ENCODE assay signal across 28 mouse cellular contexts in genomic region chr11:70348630-70349029, GRCm38 (mm10). TPM values are rescaled to one million over a fixed set of nuclear protein-coding genes. Genes with fewer than 3 reads are reported as not detected.
A peak's percentile ranks its signal among the peaks of the same experiment; 100 is the strongest.
DNase-seq lines count a peak whose midpoint lies in the region; TF ChIP-seq lines count a peak whose summit lies in the region.
"Had no signal": no experiment of that assay in that cellular context is flagged by ENCODE, and none has a peak within 500 bp of the region (broad histone marks: within the 10 kb centered on the region; RNA-seq: fewer than 3 reads in every experiment).

No protein-coding gene starts in this region.

- H3K27me3 ChIP-seq in heart, embryonic 10.5 days (ENCODE audit: insufficient read depth, poor library complexity, severe bottlenecking): peaks cover 66% of the 10 kb centered on the region
- H3K27me3 ChIP-seq in small intestine, adult 2 months (ENCODE audit: control insufficient read depth, insufficient read depth, low read length): peaks cover 18% of the 10 kb centered on the region

- peaks cover 11% of the 10 kb centered on the region; the same call in 1 of the 2 replicates for H3K4me1 ChIP-seq in heart, embryonic 10.5 days
- H3K4me1 ChIP-seq in small intestine, adult 2 months (ENCODE audit: control insufficient read depth, insufficient read depth, insufficient read length, low read length): no peaks in the 10 kb centered on the region

- 81% methylated on average over 9 of the region's 9 CpGs for WGBS in heart, embryonic 10.5 days
- WGBS in small intestine, adult 2 months: 60% methylated on average over 9 of the region's 9 CpGs

- TF ChIP-seq CTCF in small intestine, adult 2 months (IDR thresholded peaks at IDR 0.05; ENCODE audit: extremely low read depth, insufficient read length, insufficient replicate concordance, low read depth, low read length): no peak

- H3K4me3 ChIP-seq in heart, embryonic 10.5 days: no peak overlapping the region
- H3K4me3 ChIP-seq in small intestine, adult 2 months (ENCODE audit: low read depth, low read length): peak overlapping the region; percentile 39; the same call in 1 of the 2 replicates
- H3K4me3 ChIP-seq: forebrain, embryonic 10.5 days; forebrain, embryonic 13.5 days; gastrocnemius, adult 2 months; heart, adult 2 months; hindbrain, embryonic 10.5 days; hindbrain, embryonic 13.5 days; intestine, embryonic 15.5 days had no signal

- no peaks in the 10 kb centered on the region for H3K9me3 ChIP-seq in heart, embryonic 10.5 days
- H3K9me3 ChIP-seq: forebrain, embryonic 10.5 days; forebrain, embryonic 13.5 days; G1E; hindbrain, embryonic 10.5 days; hindbrain, embryonic 13.5 days; intestine, embryonic 15.5 days had no signal

- no peak for TF ChIP-seq POLR2A in small intestine, adult 2 months (IDR thresholded peaks at IDR 0.05; ENCODE audit: low read depth, low read length)

- peak; percentile 36 for DNase-seq in adrenal gland, postnatal 14 days
- no peak for DNase-seq in adrenal gland, postnatal 10 days
- peak; percentile 41 for DNase-seq in heart, embryonic 10.5 days (ENCODE audit: low spot score)
- DNase-seq in heart, postnatal 14 days: no peak
- no peak for DNase-seq in frontal cortex, postnatal 10 days (ENCODE audit: low spot score in 2 of 2)
- DNase-seq: cerebellum, adult 18-20 months; cerebellum, adult 9-10 months; cerebellum, postnatal 14 days; gastrocnemius, adult 2 months; gastrocnemius, postnatal 14 days; heart, adult 2 months; heart, postnatal 36 days; kidney, adult 11 months; kidney, adult 8-10 months had no signal

- intact Hi-C loops in heart, postnatal 14 days (cut with DNase I): no loop called here

- no peaks in the 10 kb centered on the region for H3K36me3 ChIP-seq in heart, embryonic 10.5 days
- H3K36me3 ChIP-seq in small intestine, adult 2 months (ENCODE audit: control insufficient read depth, insufficient read depth, low read length): no peaks in the 10 kb centered on the region
- H3K36me3 ChIP-seq: forebrain, embryonic 10.5 days; G1E; hindbrain, embryonic 10.5 days; hindbrain, embryonic 13.5 days; intestine, embryonic 15.5 days had no signal

- no peak overlapping the region for H3K27ac ChIP-seq in heart, embryonic 10.5 days
- no peak overlapping the region for H3K27ac ChIP-seq in small intestine, adult 2 months (ENCODE audit: insufficient read depth, low read depth, low read length)
- H3K27ac ChIP-seq: forebrain, embryonic 10.5 days; forebrain, embryonic 13.5 days; gastrocnemius, adult 2 months; heart, adult 2 months; hindbrain, embryonic 10.5 days; hindbrain, embryonic 13.5 days; intestine, embryonic 15.5 days had no signal

RNA-seq across cellular contexts. Expression of gene Alox15, which starts 3.2 kb away (rescaled TPM):
- 4.4 and 4.7 TPM in 2 replicates for total RNA-seq in adrenal gland, postnatal 14 days (2021)
- 1 to 10 TPM; 2.0 to 2.5 TPM for total RNA-seq in adrenal gland, postnatal 10 days (2021)
- polyA plus RNA-seq in heart, embryonic 10.5 days (2016; fragmentation: Nextera tagmentation; extraction: Ambion mirVana): 0.13 and 0.14 TPM in 2 replicates
- 1 to 10 TPM; 5.2 to 8.1 TPM for total RNA-seq in heart, postnatal 14 days (2021)
- polyA plus RNA-seq in small intestine, adult 2 months (2012; rRNA removed): 3.2 and 8.7 TPM in 2 replicates
- total RNA-seq: G1E; gastrocnemius, postnatal 14 days had no signal
- polyA plus RNA-seq: forebrain, embryonic 16.5 days; G1E; heart, embryonic 14.5 days; hindbrain, embryonic 16.5 days; Patski had no signal

RNA-seq across cellular contexts. Expression of gene Alox12e, which starts 26.2 kb away (rescaled TPM):
- total RNA-seq in adrenal gland, postnatal 14 days (2021): not detected in 2 replicates
- total RNA-seq in adrenal gland, postnatal 10 days (2021): not detected
- not detected in 2 replicates for polyA plus RNA-seq in heart, embryonic 10.5 days (2016; fragmentation: Nextera tagmentation; extraction: Ambion mirVana)
- under 1 TPM; 0.14 to 0.44 TPM for total RNA-seq in heart, postnatal 14 days (2021)
- polyA plus RNA-seq in small intestine, adult 2 months (2012; rRNA removed): 0.24 and 0.51 TPM in 2 replicates
- total RNA-seq: gastrocnemius, adult 2 months; heart, postnatal 36 days had no signal
- polyA plus RNA-seq: brain, embryonic 14.5 days; forebrain, embryonic 10.5 days; forebrain, embryonic 13.5 days; forebrain, embryonic 16.5 days; G1E; heart, embryonic 11.5 days; heart, embryonic 14.5 days; heart, postnatal 0 days; hindbrain, embryonic 10.5 days; hindbrain, embryonic 13.5 days; intestine, embryonic 15.5 days; Patski had no signal

Comparison
In these comparisons a context has a peak if more than half of its experiments do, and no peak if none do; other contexts are left out.
1. DNase-seq: peak in adrenal gland, postnatal 14 days (single experiment) and heart, embryonic 10.5 days (single experiment); none in adrenal gland, postnatal 10 days (single experiment), heart, postnatal 14 days (0 of 2) and frontal cortex, postnatal 10 days (0 of 2).